Mouse (Mus musculus) heart, embryonic 10.5 days (tissue): ENCODE measurements around the gene Gm45234. TPM values are rescaled to one million over a fixed set of nuclear protein-coding genes. Genes with fewer than 3 reads are reported as not detected.
A peak's percentile ranks its signal among the peaks of the same experiment; 100 is the strongest.

Experiments used
- DNase-seq: peaks from one replicate; pipeline ENCODE4 v3.0.0-alpha.2; 2017; ENCODE audit warnings: low spot score
- H3K27ac ChIP-seq: fragments of 300-500 bp; sonication (generic); 2 replicates; pipeline ENCODE4 v1.5.1; 2016; ENCODE audit warnings: mild to moderate bottlenecking
- H3K27me3 ChIP-seq: fragments of 300-500 bp; sonication (generic); 2 replicates; pipeline ENCODE4 v1.6.1; 2016; ENCODE audit warnings: mild to moderate bottlenecking; ENCODE audit not compliant: poor library complexity, insufficient read depth, severe bottlenecking
- H3K36me3 ChIP-seq: fragments of 300-500 bp; sonication (generic); 2 replicates; pipeline ENCODE4 v1.6.1; 2016; ENCODE audit warnings: mild to moderate bottlenecking, moderate library complexity
- H3K4me1 ChIP-seq: fragments of 300-500 bp; sonication (generic); 2 replicates; pipeline ENCODE4 v1.6.1; 2016; ENCODE audit warnings: mild to moderate bottlenecking
- H3K4me3 ChIP-seq: fragments of 300-500 bp; sonication (generic); 2 replicates; pipeline ENCODE4 v1.5.1; 2016; ENCODE audit warnings: mild to moderate bottlenecking, moderate library complexity
- H3K9me3 ChIP-seq: fragments of 300-500 bp; sonication (generic); 2 replicates; pipeline ENCODE4 v1.6.1; 2016; ENCODE audit warnings: mild to moderate bottlenecking, moderate library complexity
- WGBS: fragments of 180-500 bp; shearing (Covaris S2); methylation state at CpG from one replicate; pipeline ENCODE4 v1.1.7; 2016; 5-methylcytosine and 5-hydroxymethylcytosine counted together
- polyA plus RNA-seq: library from polyadenylated mRNA; unstranded; fragments of >200 nt; fragmentation: Nextera tagmentation; extraction: Ambion mirVana; gene quantifications from 2 replicates; pipeline ENCODE4 v1.2.1, GENCODE M21; 2016

Gm45234 gene
- polyA plus RNA-seq, 1 experiment from 2014 or later, result not detected

GRCm38 (mm10) chr6:124780917-124781316, 25.1 kb upstream of the Gm45234 start:
- DNase-seq, result no peak
- Histone ChIP-seq H3K27ac (no peak overlapping the region), H3K4me1 (peaks cover 23% of the 10 kb centered on the region), H3K36me3 (no peaks in the 10 kb centered on the region), H3K27me3 (peaks cover 36% of the 10 kb centered on the region), H3K4me3 (no peak overlapping the region), H3K9me3 (no peaks in the 10 kb centered on the region)
- WGBS, result 82% methylated on average over 7 of the region's 7 CpGs

DNA sequence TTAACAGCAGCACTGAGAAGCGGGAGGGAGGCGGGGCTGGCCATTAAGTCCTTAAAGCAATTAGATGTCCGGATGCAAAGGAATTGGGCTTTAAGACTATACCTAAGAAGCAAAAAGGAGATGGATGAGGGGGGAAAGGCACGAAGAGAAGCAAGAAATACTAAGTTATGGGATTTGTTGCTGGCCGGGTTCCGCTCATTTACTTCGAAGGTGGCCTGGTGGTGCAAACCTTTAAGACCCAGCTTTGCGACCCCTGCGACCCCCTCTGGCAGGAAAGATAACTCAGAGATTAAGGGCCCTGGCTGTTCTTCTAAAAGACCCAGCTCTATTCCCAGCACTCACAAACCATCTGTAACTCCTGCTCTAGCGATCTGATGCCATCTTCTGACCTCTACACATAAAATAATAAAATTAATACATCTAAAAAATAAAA, 24.2 kb upstream of the Gm45234 start:
- Histone ChIP-seq H3K27me3 (peaks cover 36% of the 10 kb centered on the region), H3K27ac (no peak overlapping the region), H3K4me1 (peaks cover 23% of the 10 kb centered on the region), H3K4me3 (peak overlapping the region; percentile 60), H3K36me3 (no peaks in the 10 kb centered on the region), H3K9me3 (no peaks in the 10 kb centered on the region)
- no peak for DNase-seq
- 3% methylated on average over 10 of the region's 10 CpGs for WGBS

DNA sequence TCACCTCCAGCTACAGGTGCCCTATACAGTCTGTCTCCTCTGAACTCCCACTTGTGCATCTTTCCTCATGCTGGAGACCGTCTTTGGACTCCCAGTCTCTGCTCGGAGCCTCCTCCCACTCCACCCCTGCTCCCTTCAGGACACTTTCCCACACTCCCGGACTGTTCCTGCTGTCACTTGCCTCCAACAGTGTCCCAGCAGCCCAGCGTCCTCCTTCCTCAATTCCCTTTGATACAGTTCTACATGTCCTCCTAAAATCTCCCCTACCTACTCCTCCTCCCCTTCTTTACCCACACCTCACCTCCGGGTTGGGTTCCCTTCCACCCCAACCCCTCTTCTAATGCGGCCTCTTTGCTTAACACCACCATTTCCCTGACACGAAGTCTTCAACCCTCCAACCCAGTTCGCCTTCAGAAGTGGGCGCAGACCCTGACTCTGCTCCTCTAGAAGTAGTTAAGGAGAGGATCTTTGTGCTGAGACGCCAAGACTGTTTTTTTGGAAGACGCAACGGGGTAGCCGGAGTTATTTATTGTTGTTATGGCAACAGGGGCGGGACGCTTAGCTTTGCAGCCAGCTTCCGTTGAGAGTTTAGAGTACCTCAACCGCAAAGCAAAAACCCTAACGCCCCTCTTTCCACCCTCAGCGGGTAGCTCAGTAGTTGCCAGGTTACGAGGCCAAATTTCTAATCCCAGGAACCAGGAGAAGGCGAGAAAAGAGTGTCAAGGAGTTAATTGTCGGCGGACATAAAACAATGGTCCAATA, 23.6 kb upstream of the Gm45234 start, which contains the start of gene Lrrc23:
Lrrc23 (minus strand) TSS at position 506 of the 762 bp plus-strand sequence.
- Histone ChIP-seq H3K27ac (peak within 1 kb of the TSS; percentile 38; the same call in 1 of the 2 replicates), H3K9me3 (no peaks in the 10 kb centered on the region), H3K4me3 (peak within 1 kb of the TSS; percentile 60), H3K36me3 (no peaks in the 10 kb centered on the region), H3K27me3 (peaks cover 36% of the 10 kb centered on the region), H3K4me1 (peaks cover 23% of the 10 kb centered on the region)
- WGBS, result 3% methylated on average over 23 of the region's 23 CpGs
- no peak for DNase-seq

DNA sequence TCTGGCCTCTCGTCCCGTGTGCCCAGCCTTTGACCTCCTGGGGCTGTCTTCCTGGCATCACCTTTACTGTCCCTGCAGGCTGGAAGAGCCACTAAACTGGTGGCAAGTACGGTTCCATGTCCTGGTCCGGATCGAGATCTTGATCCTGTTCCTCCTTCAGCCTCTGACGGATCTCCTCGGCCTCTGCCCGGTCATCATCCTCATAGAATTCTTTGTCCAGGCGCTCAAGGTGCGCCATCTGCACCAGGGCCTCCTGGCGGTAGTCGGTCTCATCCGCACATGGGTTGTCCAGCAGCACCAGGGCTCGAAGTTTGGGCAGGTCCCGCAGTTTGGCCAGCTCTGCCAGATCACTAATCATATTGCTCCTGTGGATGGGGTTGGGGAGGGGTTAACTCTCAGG, 14.7 kb upstream of the Gm45234 start:
- WGBS, result 72% methylated on average over 15 of the region's 15 CpGs
- Histone ChIP-seq H3K27me3 (peaks cover 71% of the 10 kb centered on the region), H3K4me3 (no peak overlapping the region), H3K36me3 (no peaks in the 10 kb centered on the region), H3K9me3 (no peaks in the 10 kb centered on the region), H3K27ac (peak overlapping the region; percentile 74), H3K4me1 (peaks cover 33% of the 10 kb centered on the region)
- DNase-seq, result no peak

- Histone ChIP-seq H3K4me3 (peak overlapping the region; percentile 71), H3K27me3 (peaks cover 71% of the 10 kb centered on the region), H3K27ac (peak overlapping the region; percentile 74), H3K4me1 (peaks cover 33% of the 10 kb centered on the region), H3K36me3 (no peaks in the 10 kb centered on the region), H3K9me3 (no peaks in the 10 kb centered on the region)
- WGBS, result 29% methylated on average over 7 of the region's 7 CpGs
- DNase-seq, result no peak
These were observed 14.2 kb upstream of the Gm45234 start for GRCm38 (mm10) chr6:124770013-124770412.

DNA sequence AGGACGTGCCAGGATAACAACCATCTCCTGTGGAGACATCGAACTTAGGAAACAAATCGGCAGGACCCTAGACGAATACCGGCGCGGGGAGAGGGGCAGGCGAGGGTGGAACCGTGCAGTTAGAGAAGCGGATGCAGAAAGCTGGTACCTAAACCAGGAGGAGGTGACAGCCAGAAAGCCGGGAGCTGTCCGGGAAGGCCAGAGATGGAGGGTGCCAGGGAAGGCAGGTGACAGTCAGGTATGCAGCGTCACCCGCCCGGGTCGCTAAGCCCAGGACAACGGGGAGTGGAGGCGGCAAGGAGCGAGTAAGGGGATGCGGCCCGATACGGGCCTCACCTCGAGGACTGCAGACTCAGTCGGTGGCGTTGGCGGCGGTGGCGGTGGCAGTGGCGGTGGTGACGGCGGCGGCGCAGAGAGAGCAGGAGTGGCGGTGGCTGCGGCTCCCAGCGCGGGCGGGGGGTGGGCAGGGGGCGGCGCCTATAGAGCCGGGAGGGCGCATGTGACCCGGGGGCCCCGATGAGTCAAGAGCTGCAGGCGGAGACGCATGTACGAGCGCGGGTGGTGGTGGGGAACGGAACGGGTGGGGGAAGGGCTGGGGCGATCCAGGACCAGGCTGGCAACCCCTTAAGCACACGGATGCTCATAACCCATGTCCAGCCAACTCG, 13.4 kb upstream of the Gm45234 start, which contains the start of gene Eno2:
Eno2 (minus strand) TSS at position 573 of the 665 bp plus-strand sequence.
- peak; percentile 86 for DNase-seq
- WGBS, result under 1% methylated on average over 54 of the region's 54 CpGs

DNA sequence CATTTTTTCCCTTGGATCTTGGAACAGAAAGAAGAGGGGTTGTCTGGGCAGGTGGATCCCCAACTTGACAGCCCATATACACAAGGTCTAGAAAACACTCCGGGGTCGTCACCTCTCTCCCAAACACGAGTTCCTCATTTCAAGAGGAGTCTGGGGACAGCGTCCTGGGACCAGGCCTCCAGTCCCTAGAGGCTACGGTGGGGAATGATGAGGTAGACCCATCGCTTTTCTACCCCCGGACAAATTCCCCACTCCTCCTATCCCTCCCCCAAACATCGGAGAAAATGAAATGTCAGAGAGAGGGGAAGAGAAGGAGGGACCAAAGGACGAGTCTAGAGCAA, 12.9 kb upstream of the Gm45234 start:
- no peak for DNase-seq
- H3K9me3 ChIP-seq, result no peaks in the 10 kb centered on the region
- no peaks in the 10 kb centered on the region for H3K36me3 ChIP-seq
- peak overlapping the region; percentile 71 for H3K4me3 ChIP-seq
- H3K27ac ChIP-seq, result 0 out of 2 replicates have a peak overlapping the region, but pooled peaks have one; percentile 74
- peaks cover 66% of the 10 kb centered on the region for H3K27me3 ChIP-seq
- 3% methylated on average over 9 of the region's 9 CpGs for WGBS
- peaks cover 33% of the 10 kb centered on the region for H3K4me1 ChIP-seq

More for the DNA sequence above, 13.4 kb upstream of the Gm45234 start, which contains the start of gene Eno2:
- peak within 1 kb of the TSS; percentile 74 for H3K27ac ChIP-seq
- peaks cover 69% of the 10 kb centered on the region for H3K27me3 ChIP-seq
- H3K4me1 ChIP-seq, result peaks cover 33% of the 10 kb centered on the region
- no peaks in the 10 kb centered on the region for H3K36me3 ChIP-seq
- H3K9me3 ChIP-seq, result no peaks in the 10 kb centered on the region
- H3K4me3 ChIP-seq, result peak within 1 kb of the TSS; percentile 71

- peak overlapping the region; percentile 13; the same call in 1 of the 2 replicates for H3K27ac ChIP-seq
- no peaks in the 10 kb centered on the region for H3K36me3 ChIP-seq
- peaks cover 67% of the 10 kb centered on the region for H3K27me3 ChIP-seq
- 19% methylated on average over 19 of the region's 19 CpGs for WGBS
- H3K4me1 ChIP-seq, result peaks cover 33% of the 10 kb centered on the region
- peak overlapping the region; percentile 71 for H3K4me3 ChIP-seq
- no peak for DNase-seq
- no peaks in the 10 kb centered on the region for H3K9me3 ChIP-seq
These were observed 12.3 kb upstream of the Gm45234 start for GRCm38 (mm10) chr6:124767920-124768703.

DNA sequence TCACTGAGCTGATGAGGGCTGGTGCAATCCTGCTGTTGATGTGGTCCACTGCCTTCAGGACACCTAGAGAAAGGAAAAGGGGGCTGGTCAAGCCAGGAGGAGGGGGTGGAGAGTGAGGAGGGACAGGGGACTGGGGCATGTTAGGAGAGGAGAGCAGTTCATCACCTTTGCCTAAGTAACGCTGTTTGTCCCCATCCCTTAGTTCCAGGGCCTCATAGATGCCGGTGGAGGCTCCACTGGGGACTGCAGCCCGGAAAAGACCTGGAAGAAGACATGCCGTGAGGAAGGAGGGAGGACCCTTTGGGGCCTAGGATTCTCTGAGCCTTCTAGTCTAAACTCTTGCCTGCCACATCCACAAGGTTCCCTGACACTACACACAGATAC, 11.7 kb upstream of the Gm45234 start:
- H3K27me3 ChIP-seq, result peaks cover 67% of the 10 kb centered on the region

DNA sequence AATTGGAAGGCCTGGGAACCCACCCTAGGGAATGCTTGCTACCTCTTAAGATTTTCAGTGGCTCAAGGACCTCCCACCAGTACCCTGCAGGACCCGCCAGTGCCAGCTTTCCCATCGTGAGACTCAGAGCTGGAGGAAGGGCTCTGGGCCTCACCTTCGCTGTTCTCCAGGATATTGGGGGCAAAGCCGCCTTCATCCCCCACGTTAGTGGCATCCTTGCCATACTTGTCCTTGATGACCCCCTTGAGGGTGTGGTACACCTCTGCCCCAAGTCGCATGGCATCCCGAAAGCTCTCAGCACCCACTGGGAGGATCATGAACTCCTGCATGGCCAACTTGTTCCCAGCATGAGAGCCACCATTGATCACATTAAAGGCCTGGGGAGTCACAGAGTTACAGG, 10.1 kb upstream of the Gm45234 start:
- Histone ChIP-seq H3K9me3 (no peaks in the 10 kb centered on the region), H3K27ac (no peak overlapping the region), H3K27me3 (peaks cover 70% of the 10 kb centered on the region), H3K4me3 (no peak overlapping the region), H3K36me3 (no peaks in the 10 kb centered on the region), H3K4me1 (peaks cover 33% of the 10 kb centered on the region)
- WGBS, result 76% methylated on average over 7 of the region's 7 CpGs
- DNase-seq, result no peak

More for the DNA sequence above, 11.7 kb upstream of the Gm45234 start:
- DNase-seq, result no peak
- Histone ChIP-seq H3K4me1 (peaks cover 33% of the 10 kb centered on the region), H3K27ac (no peak overlapping the region), H3K9me3 (no peaks in the 10 kb centered on the region), H3K4me3 (no peak overlapping the region), H3K36me3 (no peaks in the 10 kb centered on the region)
- WGBS, result 29% methylated on average over 4 of the region's 4 CpGs

GRCm38 (mm10) chr6:124759259-124759658, 3.4 kb upstream of the Gm45234 start:
- peaks cover 25% of the 10 kb centered on the region for H3K27me3 ChIP-seq
- H3K27ac ChIP-seq, result peak overlapping the region; percentile 98
- under 1% methylated on average over 5 of the region's 5 CpGs for WGBS
- DNase-seq, result peak; percentile 92
- no peaks in the 10 kb centered on the region for H3K36me3 ChIP-seq
- H3K4me1 ChIP-seq, result peaks cover 46% of the 10 kb centered on the region
- H3K4me3 ChIP-seq, result peak overlapping the region; percentile 28
- no peaks in the 10 kb centered on the region for H3K9me3 ChIP-seq

DNA sequence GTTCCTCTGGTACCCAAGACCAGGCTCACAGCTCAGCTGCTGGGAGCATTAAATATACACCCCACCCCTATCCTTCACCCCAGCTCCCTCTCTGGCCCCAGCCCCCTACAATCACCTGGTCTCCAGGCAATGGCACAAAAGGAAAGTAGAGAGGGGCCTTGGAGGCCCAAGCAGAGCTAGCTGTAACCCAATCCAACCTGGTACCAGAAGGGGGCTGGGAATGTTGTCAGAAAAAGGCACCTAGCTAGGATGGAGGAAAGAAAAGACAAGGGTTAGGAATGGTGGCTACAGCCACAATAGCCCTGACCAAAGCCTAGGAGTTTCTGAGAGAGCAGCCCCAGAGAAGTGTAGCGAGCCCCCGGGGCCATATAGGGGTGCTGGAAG, 3.0 kb upstream of the Gm45234 start:
- WGBS, result 50% methylated on average over 2 of the region's 2 CpGs
- Histone ChIP-seq H3K4me1 (peaks cover 49% of the 10 kb centered on the region), H3K27ac (peak overlapping the region; percentile 98), H3K36me3 (no peaks in the 10 kb centered on the region), H3K4me3 (peak overlapping the region; percentile 28), H3K27me3 (peaks cover 25% of the 10 kb centered on the region), H3K9me3 (no peaks in the 10 kb centered on the region)
- no peak for DNase-seq
